Mouse (Mus musculus) liver, adult 2 months (tissue): Measurements from ENCODE around the gene Trp63. TPM values are rescaled to one million over a fixed set of nuclear protein-coding genes. Genes with fewer than 3 reads are reported as not detected.

ENCODE experiments used
- DNase-seq: peaks from one replicate; pipeline ENCODE4 v3.0.0-alpha.2; 2011; ENCODE audit warnings: low read depth, low spot score; ENCODE audit errors: extremely low read depth
- H3K27ac ChIP-seq: fragments of 200-500 bp; replicated peaks from 2 replicates; pipeline ENCODE4 v1.5.1; 2012; ENCODE audit warnings: low read depth, mild to moderate bottlenecking, control low read depth, inconsistent platforms, low read length; ENCODE audit not compliant: insufficient read depth
- H3K27me3 ChIP-seq: fragments of 200-500 bp; 2 replicates; pipeline ENCODE4 v1.6.1; 2012; ENCODE audit warnings: mild to moderate bottlenecking, moderate library complexity, low read length, inconsistent platforms; ENCODE audit not compliant: control insufficient read depth, insufficient read depth
- H3K36me3 ChIP-seq: fragments of 200-500 bp; 2 replicates; pipeline ENCODE4 v1.6.1; 2012; ENCODE audit warnings: low read length, inconsistent platforms; ENCODE audit not compliant: control insufficient read depth, insufficient read depth
- H3K4me1 ChIP-seq: fragments of 200-500 bp; 2 replicates; pipeline ENCODE4 v1.6.1; 2011; ENCODE audit warnings: low read length; ENCODE audit not compliant: control insufficient read depth, insufficient read depth
- H3K4me3 ChIP-seq: fragments of 200-500 bp; 2 replicates; pipeline ENCODE4 v1.5.1; 2011; ENCODE audit warnings: low read depth, mild to moderate bottlenecking, control low read depth, low read length, moderate library complexity; ENCODE audit not compliant: insufficient read depth
- H3K79me2 ChIP-seq: fragments of 200-500 bp; 2 replicates; pipeline ENCODE4 v1.6.1; 2012; ENCODE audit warnings: inconsistent platforms, mild to moderate bottlenecking, low read length, moderate library complexity; ENCODE audit not compliant: control insufficient read depth, insufficient read depth
- H3K9ac ChIP-seq: fragments of 200-500 bp; 2 replicates; pipeline ENCODE4 v1.6.1; 2012; ENCODE audit warnings: low read depth, mild to moderate bottlenecking, control low read depth, inconsistent platforms, low read length
- CTCF ChIP-seq: fragments of 200-500 bp; IDR thresholded peaks from 2 replicates; pipeline ENCODE4 v1.5.1; 2011; ENCODE audit warnings: low read depth, low read length, control low read depth
- POLR2A ChIP-seq: fragments of 200-500 bp; IDR thresholded peaks from 2 replicates; pipeline ENCODE4 v1.6.1; 2011; ENCODE audit warnings: low read length, control low read depth; ENCODE audit not compliant: insufficient read depth; ENCODE audit errors: extremely low read depth
- WGBS: fragments of 180-500 bp; shearing (Covaris S2); methylation state at CpG from one replicate; pipeline ENCODE4 v1.1.7; 2018; 5-methylcytosine and 5-hydroxymethylcytosine counted together
- polyA plus RNA-seq: library from polyadenylated mRNA; depleted of rRNA; stranded (reverse); fragments of >200 nt; gene quantifications from 2 replicates; pipeline ENCODE4 v1.2.3, GENCODE M21; 2012
- total RNA-seq: library from RNA; depleted of rRNA; stranded (reverse); fragments of >200 nt; gene quantifications from 2 replicates; pipeline ENCODE4 v1.2.3, GENCODE M21; 2014

The Trp63 gene
- total and polyA plus RNA-seq, 2 experiments = not detected

DNA sequence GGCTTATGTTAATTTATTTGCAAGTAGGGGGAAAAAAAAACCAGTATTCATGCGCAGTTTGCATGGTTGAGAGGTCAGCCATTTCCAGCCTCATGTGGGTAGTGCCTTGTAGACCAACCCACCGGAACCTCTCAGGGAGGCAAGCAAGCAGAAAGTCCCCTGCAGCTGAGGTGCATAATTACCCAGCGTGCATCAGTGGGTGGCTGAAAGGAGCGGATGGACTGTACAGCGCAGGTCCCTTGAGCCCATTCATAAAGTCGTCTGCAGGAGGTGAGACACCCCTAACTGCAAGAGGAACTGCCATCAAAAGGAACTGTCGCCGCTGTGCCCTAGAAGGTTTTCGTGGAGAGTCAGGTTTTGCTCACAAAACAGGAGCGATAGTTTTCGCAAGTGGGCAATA, 68.3 kb downstream of the Trp63 start:
- H3K4me1 ChIP-seq = 0 out of 2 replicates have a peak, but pooled peaks cover 3% of the 10 kb centered on the region
- TF ChIP-seq POLR2A = no peak
- TF ChIP-seq CTCF = no peak
- no peaks in the 10 kb centered on the region for H3K27me3 ChIP-seq
- no peak for DNase-seq
- no peak overlapping the region for H3K27ac ChIP-seq
- H3K79me2 ChIP-seq = no peaks in the 10 kb centered on the region
- whole genome bisulfite sequencing = 91% methylated on average over 11 of the region's 11 CpGs
- no peaks in the 10 kb centered on the region for H3K36me3 ChIP-seq
- no peak overlapping the region for H3K9ac ChIP-seq
- no peak overlapping the region for H3K4me3 ChIP-seq

DNA sequence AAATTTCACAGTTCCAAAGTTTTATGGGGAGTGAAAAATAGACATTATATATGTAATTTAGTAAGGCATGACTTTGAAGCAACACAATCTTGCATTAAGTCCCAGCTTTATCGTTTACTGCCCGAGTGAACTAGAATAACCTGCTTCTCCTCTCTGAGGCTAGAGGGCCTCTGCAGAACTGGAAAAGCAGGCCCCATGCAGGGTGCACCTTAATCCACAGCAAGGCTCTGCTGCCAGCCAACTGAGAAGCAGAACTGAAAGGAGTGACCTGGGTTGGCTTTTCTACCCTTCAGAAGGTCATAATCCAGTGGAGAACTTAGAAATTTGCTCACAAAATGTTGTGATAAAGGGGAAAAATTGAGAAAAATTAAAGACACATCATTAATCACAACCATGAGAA, 74.5 kb downstream of the Trp63 start:
- DNase-seq = no peak
- WGBS = 85% methylated on average over 2 of the region's 2 CpGs
- no peaks in the 10 kb centered on the region for H3K36me3 ChIP-seq
- no peaks in the 10 kb centered on the region for H3K27me3 ChIP-seq
- no peak overlapping the region for H3K9ac ChIP-seq
- H3K27ac ChIP-seq = no peak overlapping the region
- H3K4me1 ChIP-seq = 0 out of 2 replicates have a peak, but pooled peaks cover 3% of the 10 kb centered on the region
- TF ChIP-seq CTCF = no peak
- TF ChIP-seq POLR2A = no peak
- H3K79me2 ChIP-seq = no peaks in the 10 kb centered on the region
- no peak overlapping the region for H3K4me3 ChIP-seq

DNA sequence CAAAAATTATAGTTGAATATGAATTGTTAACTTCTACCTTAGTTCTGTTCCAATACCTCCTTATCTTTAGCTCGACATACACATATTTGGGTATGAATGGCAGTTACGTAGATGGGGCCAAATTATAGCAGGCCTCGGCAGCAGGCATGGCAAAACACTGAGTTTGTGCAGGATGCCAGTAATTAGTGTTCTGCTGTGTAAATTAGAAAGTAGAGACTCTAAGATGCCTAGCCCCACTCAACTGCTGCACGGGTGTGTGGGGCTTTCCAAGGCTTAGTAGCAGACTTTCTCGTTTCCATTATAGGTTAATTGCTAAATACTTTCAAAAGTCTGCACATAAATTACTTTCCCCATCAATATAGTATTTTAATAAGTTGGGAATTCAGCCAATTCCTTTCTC, 82.0 kb downstream of the Trp63 start:
- 89% methylated on average over 5 of the region's 5 CpGs for WGBS
- Histone ChIP-seq H3K4me3 (no peak overlapping the region), H3K9ac (no peak overlapping the region), H3K36me3 (no peaks in the 10 kb centered on the region), H3K27me3 (no peaks in the 10 kb centered on the region), H3K79me2 (no peaks in the 10 kb centered on the region), H3K27ac (no peak overlapping the region), H3K4me1 (no peaks in the 10 kb centered on the region)
- TF ChIP-seq POLR2A (no peak), CTCF (no peak)
- no peak for DNase-seq

DNA sequence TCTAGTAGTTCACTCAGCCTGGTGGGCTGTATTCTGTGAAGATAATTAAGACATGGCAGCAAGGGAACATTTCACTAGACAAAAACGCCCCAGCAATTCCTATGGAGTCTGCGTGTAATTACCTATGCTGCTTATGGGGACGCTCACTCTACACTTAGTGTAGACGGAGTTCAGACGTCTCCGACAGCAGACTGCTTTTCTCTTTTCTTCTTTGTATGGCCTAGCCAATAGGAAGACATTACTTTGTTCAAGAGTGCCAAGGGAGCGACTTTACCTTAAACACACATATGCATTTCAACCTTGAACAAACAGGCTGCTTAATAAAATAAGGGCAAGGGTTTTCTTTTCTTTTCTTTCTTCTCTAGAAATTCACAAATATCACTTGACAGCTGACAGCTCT, 91.0 kb downstream of the Trp63 start:
- no peaks in the 10 kb centered on the region for H3K27me3 ChIP-seq
- no peak overlapping the region for H3K27ac ChIP-seq
- DNase-seq = no peak
- WGBS = 64% methylated on average over 7 of the region's 7 CpGs
- no peaks in the 10 kb centered on the region for H3K79me2 ChIP-seq
- no peak overlapping the region for H3K4me3 ChIP-seq
- TF ChIP-seq POLR2A (no peak), CTCF (no peak)
- no peak overlapping the region for H3K9ac ChIP-seq
- no peaks in the 10 kb centered on the region for H3K36me3 ChIP-seq
- no peaks in the 10 kb centered on the region for H3K4me1 ChIP-seq

DNA sequence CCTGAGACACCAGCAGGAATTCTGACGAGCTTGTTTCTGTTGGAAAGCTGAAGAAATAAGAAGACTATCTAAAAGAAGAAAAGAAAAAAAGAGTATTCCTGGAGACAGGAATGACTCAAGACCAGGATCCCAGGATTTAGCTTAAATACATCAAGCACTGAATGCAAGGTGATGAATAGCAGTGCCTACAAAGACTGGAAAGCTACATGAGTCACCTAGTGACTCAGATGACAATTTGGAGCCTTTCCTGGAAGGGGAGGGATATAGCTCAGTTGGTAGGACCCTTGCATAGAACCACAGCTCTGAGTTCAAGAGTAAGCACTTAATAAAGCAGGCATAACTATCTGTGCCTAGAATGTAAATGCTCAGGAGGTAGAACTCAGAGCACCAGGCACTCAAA, 93.9 kb downstream of the Trp63 start:
- 53% methylated on average over 1 of the region's 1 CpGs for WGBS
- no peaks in the 10 kb centered on the region for H3K27me3 ChIP-seq
- H3K27ac ChIP-seq = no peak overlapping the region
- TF ChIP-seq POLR2A = no peak
- TF ChIP-seq CTCF = no peak
- no peaks in the 10 kb centered on the region for H3K79me2 ChIP-seq
- H3K4me3 ChIP-seq = no peak overlapping the region
- H3K9ac ChIP-seq = no peak overlapping the region
- H3K36me3 ChIP-seq = no peaks in the 10 kb centered on the region
- H3K4me1 ChIP-seq = no peaks in the 10 kb centered on the region
- DNase-seq = no peak

DNA sequence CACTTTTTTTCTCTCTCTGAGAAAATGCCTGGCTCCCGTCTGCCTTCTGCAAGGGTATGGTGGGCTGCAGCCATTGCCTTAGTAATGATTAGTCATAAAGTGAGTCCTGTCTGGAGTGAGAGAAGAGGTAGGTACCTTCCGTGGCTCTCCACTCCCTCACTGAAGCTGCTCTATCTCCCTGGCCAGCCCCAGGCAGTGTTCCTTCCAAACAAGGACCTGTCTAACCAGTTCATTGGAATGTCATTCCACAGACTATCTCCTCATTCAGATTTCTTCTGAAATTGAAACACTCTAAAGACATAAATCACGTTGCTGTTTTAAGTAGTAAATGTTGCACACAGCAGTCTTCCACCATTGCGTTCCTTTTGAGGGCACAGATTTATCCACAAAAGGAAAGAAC, 96.4 kb downstream of the Trp63 start:
- Histone ChIP-seq H3K4me3 (no peak overlapping the region), H3K27me3 (no peaks in the 10 kb centered on the region), H3K27ac (no peak overlapping the region), H3K9ac (no peak overlapping the region), H3K79me2 (no peaks in the 10 kb centered on the region), H3K36me3 (no peaks in the 10 kb centered on the region), H3K4me1 (no peaks in the 10 kb centered on the region)
- TF ChIP-seq POLR2A (no peak), CTCF (no peak)
- no peak for DNase-seq
- 46% methylated on average over 4 of the region's 4 CpGs for WGBS
